Mouse (Mus musculus): Measurements from ENCODE around the gene 1700021F05Rik. TPM values are rescaled to one million over a fixed set of nuclear protein-coding genes. Genes with fewer than 3 reads are reported as not detected.

1700021F05Rik gene
- total RNA-seq, 2 experiments from 2014 or later = 8.9 to 15.4 TPM

DNA sequence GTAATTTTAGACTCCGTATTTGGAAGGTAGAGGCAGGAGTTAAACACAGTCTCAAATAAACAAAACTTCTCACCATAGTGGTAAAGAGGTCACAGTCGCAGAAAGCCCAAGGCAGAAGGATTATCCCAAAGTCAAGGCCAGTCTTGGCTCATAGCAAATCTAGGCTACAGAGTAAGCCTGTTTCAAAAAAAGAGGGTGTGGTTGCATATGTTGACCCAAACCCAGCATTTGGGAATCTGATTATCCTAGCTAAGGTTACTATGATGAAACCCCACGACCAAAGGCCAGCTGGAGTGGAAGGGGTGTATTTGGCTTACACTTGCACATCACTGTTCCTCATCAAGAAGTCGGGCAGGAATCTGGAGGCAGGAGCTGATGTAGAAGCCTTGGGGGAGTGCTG, 52.5 kb downstream of the 1700021F05Rik start:
- ATAC-seq (replicated peaks; ENCODE audit: low FRiP score, poor library complexity, severe bottlenecking) = no peak

DNA sequence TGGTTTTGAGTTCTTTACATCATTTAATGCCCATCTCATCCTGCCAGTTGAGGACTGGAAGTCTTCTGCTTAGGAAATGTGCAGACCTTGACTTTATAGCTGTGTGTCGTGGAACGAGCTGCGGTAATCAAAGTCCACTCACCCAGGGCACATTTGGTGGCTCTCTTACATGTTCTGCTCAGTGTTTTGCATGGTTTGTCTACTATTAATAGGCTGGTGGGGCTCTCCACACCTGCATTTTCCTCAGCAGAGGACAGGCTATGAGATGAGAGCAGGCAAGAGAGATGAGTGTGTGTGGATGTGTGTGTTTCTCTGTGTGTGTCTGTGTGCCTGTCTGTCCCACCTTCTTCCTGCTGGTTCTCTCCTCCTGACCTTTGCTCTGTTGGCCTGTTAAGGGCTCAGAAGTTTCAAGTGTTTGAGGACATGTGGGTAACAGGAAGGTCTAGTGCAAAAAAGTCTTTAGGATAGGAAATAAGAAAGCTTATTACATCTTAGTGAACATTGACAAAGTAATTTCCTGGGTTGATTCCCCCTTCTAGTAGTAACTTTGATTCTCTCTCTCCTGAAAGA, 53.3 kb downstream of the 1700021F05Rik start:
- no peak for ATAC-seq (replicated peaks; ENCODE audit: low FRiP score, poor library complexity, severe bottlenecking)

DNA sequence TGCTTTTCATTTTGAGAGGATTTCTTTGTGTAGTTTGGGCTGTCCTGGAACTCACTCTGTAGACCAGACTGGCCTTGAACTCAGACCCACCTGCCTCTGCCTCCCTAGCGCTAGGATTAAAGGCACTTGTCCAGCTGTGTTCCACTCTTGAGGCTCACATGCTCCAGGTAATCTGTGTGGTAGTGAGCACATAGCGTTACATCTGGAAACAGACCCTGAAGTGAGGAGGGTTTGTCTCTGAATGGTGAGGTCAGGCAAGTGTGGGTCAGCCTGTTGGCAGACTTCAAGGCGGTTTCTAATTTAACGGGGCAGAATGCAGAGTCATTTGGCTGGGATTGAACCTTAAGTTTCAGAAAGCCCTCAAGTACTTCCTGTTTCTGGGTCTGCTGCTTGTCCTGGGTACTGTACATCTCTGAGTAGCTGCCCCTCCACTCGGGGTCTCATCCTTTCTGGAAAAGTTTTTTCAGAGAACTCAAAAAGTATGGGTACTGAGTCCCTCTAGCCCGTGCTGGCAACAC, 55.0 kb downstream of the 1700021F05Rik start:
- no peak for ATAC-seq (replicated peaks; ENCODE audit: low FRiP score, poor library complexity, severe bottlenecking)

DNA sequence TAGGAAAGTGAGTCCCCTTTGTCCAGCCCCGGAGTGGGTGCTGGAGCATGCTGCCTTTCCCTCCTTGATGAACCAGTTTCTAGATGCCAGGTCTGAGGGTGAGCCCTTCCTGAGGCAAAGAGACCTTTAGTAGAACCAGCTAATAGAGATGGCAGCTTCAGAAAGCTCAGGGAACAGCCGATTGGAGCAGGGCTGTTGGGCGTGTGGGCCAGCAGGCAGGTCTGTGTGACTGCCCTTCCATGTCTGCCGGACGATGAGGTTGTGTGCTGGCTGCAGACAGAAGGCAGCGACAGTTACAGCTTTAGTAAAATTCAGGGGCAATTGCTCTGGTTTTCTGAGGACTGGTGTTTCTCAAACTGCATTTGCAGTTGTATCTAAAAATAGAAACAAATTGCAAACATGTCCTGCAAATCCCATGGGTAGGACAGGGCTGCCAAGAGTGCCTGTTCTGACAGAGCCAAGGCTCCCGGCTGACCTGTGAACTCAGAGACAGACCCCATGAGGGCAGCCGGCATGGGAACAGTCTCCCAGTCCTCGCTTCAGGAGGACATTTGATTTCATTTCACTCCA, 57.3 kb downstream of the 1700021F05Rik start:
- ATAC-seq (replicated peaks; ENCODE audit: low FRiP score, poor library complexity, severe bottlenecking) = no peak

DNA sequence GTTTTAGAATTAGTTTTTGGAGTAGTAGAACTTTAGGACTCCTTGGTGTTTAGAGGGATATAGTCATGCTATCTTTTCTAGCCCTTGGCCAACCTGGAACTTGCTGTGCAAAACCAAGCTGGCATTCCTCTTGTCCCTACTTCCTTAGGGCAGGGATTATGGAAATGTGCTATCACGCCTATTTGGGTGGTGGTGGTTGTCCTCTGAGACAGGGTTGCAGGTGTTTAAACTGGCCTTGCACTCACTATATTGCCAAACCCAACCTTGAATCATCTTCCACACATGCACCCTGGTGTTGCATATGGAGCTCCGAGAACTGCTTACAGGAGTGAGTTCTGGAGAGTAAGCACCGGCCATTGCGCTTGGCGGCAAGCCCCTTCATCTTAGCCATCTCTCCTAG, 58.8 kb downstream of the 1700021F05Rik start:
- no peak for ATAC-seq (replicated peaks; ENCODE audit: low FRiP score, poor library complexity, severe bottlenecking)

DNA sequence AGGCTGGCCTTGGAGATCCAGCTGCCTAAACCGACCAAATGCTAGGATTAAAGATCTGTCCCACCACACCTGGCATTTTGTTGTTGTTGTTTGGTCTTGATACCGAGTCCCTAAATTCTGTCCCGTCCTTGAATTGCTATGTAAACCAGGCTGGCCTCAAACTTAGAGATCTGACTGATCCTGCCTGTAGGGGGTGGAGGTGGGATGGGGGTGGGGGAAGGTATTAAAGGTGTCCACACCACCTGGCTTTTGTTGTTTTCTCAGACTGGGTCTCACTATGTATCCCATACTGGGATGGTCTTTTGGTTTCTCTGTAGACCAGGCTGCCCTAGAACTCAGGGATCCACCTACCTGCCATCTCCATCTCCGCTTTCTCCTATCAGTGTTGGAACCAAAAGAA, 59.6 kb downstream of the 1700021F05Rik start:
- no peak for ATAC-seq (replicated peaks; ENCODE audit: low FRiP score, poor library complexity, severe bottlenecking)

DNA sequence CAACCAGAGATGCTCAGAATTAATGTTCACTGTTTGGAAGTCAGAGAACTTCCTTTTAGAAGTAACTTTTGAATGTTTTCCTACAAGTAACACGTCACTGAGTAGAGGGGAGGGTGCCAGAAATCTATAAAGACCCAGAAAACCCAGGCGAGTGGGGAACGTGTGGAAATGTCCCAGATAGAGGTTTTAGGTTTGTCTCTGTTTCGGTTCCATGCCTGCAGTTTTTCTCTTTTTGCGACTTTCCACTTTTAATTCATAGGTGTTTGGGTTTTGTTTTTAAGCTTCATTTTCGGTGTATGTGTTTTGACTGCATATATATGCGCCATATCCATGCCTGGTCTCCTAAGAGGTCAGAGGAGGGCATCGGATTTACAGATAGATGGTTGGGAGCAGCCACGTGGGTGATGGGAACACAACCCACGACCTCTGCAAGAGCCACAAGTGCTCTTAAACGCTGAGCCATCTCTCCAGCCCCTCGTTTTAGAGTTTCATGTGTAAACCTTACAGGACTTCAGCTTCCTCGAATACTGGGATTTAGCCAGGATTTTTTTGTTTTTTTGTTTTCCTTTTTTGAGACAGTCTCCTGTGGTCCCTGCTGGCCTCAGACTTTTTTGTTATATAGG, 60.5 kb downstream of the 1700021F05Rik start:
- no peak for ATAC-seq (replicated peaks; ENCODE audit: low FRiP score, poor library complexity, severe bottlenecking)

DNA sequence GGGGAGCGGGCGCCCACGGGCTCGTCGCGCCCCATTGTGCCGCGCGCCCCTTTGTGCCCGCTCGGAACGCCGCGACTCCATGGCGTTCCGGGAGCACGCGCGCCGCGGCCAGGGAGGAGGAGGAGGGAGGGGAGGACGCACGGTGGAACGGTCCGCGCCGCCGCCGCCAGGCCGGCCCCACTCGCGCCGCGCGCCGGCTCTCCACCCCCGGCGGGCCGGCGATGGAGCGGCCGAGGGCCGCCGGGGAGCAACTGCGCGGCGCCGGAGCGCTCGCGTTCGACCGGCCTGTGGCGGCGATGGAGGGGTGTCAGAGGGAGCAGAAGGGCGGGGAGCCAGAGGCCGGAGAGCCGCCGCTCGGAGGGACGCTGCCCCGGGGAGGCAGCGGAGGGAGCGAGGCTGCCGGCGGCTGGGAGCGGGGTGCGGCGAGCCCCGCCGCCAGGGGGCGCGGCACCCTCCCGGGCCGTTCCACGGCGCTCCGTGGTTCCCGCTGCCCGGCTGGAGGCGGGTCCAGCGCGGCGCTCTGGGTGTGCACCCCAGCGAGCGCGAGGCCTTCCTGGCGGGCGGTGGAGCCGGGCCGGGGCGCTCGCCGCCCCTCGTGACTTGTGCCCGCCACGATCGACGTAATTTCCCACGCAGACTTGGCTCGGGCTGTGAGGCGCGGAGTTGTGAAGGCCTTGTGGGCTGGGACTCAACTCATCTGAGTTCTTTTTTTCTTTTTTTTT, 61.2 kb downstream of the 1700021F05Rik start:
- ATAC-seq (replicated peaks; ENCODE audit: low FRiP score, poor library complexity, severe bottlenecking) = peak; percentile 96

DNA sequence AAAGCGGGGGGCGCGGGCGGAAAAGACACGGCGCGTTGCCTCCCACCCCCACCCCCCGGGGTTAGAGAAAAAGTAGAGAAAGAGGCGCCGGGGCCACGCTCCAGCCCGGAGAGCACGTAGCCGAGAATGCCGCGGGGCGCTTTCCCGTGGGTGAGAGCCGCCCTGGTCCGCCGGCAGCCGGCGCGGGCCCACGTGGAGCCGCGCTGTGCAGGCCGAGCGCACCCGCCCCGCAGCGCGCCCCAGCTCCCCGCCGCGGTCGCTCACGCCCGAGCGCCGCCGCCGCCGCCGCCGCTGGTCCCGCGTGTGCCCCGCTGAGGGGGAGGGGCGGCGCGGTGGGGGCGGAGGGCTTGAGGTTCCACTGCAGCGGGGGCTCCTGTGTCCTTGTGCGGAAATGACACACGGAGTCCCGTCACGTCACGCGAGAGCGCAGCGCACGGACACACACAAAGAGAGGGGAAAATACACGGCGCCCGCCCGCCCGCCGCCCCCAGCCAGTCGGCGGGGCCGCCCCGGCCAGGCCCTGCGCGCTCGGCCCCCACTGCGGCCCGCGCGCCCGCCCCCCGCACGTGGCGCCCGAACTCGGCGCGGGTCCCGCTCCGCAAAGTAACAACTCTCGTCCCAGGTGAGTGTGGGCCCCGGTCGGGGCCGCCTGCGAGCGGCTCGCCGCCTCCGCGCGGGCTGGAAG, 61.9 kb downstream of the 1700021F05Rik start, which contains the start of gene Bend3:
Gene Bend3 (plus strand): TSS at position 81 of the 685 bp plus-strand sequence.
- ATAC-seq (replicated peaks; ENCODE audit: low FRiP score, poor library complexity, severe bottlenecking) = no peak

DNA sequence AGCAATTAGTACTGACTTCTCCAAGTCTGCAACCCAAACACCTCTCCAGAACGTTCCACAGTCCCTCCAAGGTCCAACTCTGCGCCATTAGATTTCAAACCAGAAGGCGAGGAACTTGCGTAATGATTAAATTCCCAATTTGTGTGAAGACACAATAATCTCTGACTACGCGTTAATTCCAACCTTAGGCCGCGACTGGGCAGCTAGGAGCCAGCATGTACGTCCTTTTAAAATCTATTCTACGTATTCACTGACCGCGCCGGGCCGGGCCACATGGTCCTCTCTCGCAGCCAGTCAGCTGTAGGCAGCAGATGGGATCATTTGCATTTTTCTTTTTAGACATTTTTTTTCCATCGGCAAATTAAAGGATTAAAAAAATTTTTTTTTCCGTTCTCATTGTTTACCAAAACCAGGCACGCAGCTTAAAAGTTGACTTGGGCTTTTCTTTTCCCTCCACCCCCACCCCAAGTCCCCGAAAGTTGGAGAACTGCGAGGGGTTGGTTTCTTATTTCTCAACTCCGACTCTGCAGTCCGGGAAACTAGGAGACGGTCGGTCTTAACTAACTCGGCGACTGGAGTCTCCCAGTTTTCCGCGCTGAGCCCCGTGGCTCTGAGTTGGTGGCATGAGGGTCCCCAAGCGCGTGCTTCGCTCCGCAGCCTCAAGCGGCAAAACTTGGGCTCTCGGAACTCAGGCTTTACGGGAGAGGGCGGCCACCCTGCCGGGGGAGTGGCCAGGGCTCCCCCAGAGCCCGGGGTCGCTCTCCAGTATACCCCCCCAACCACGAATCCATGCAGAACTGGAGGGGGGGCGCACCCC, 62.7 kb downstream of the 1700021F05Rik start:
- no peak for ATAC-seq (replicated peaks; ENCODE audit: low FRiP score, poor library complexity, severe bottlenecking)

DNA sequence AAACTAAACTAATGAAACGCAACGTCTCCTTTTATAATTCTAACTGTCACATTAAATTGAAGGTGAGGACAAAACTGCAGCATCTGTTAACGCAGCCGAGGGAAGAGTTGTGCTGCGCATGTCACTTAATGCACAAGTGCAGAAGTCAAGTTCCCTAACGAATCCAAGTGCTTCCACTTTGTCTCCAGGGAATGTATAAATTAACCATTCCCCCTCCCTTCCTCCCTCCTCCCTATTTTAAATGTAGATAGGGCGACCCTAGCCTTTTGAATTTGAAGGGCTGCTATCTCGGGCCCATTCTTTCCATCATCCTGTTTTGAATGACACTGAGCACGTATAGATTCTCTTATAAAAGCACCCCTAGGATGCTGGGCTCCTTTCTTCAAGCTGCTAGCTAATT, 63.3 kb downstream of the 1700021F05Rik start:
- no peak for ATAC-seq (replicated peaks; ENCODE audit: low FRiP score, poor library complexity, severe bottlenecking)

DNA sequence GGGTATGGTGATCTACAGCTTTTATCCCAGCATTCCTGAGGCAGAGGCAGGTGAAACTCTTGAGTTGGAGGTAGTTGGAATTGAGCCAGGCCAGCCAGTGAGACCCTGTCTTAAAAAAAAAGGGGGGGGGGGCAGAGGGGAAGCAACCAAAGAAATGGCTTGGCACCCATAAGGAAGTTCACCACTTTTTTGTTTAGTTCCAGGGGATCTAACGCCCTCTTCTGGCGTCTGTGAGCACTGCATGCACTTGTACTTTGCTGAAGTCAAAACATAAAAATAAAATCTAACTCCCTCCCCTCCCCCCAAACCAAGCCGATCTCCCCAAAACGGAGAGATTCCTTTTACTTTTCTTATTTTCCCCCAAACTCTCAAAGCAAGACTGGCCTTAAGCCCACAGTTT, 65.4 kb downstream of the 1700021F05Rik start:
- ATAC-seq (replicated peaks; ENCODE audit: low FRiP score, poor library complexity, severe bottlenecking) = no peak

Other genes with a start within 250 kb of the 1700021F05Rik start
- gene Bend3, start 62.2 kb downstream of the 1700021F05Rik start, total RNA-seq (2015; ENCODE audit: low replicate concordance) = 2.1 and 2.3 TPM in 2 replicates
- gene Bend3, start 62.2 kb downstream of the 1700021F05Rik start, total RNA-seq (2017; ENCODE audit: low replicate concordance) = 0.70 and 0.85 TPM in 2 replicates
- 12.9 and 13.4 TPM in 2 replicates for gene Gm9803, start 16.9 kb downstream of the 1700021F05Rik start, total RNA-seq (2015; ENCODE audit: low replicate concordance)
- 1.3 and 3.3 TPM in 2 replicates for gene Gm9803, start 16.9 kb downstream of the 1700021F05Rik start, total RNA-seq (2017; ENCODE audit: low replicate concordance)
- 3,214 and 3,327 TPM in 2 replicates for gene Cd24a, start 37.3 kb upstream of the 1700021F05Rik start, total RNA-seq (2015; ENCODE audit: low replicate concordance)
- 4,146 and 5,406 TPM in 2 replicates for gene Cd24a, start 37.3 kb upstream of the 1700021F05Rik start, total RNA-seq (2017; ENCODE audit: low replicate concordance)

All from erythroblast, adult 5-6 weeks (primary cell).